Mouse (Mus musculus) embryo, embryonic 10 days (tissue): ENCODE measurements around the gene Slc38a3.
A peak's percentile ranks its signal among the peaks of the same experiment; 100 is the strongest.

ENCODE experiments used
- DNase-seq: peaks from one replicate; pipeline ENCODE4 v3.0.0-alpha.2; 2015; ENCODE audit warnings: low spot score

Slc38a3 gene

GRCm38 (mm10) chr9:107669480-107669945 is at the start of gene Slc38a3:
Gene Slc38a3, minus strand, starts transcription at chr9:107669530.
- DNase-seq, result no peak

- peak; percentile 52 for DNase-seq
Observed at GRCm38 (mm10) chr9:107716951-107717350, 47.6 kb upstream of the Slc38a3 start.

- no peak for DNase-seq
Observed at GRCm38 (mm10) chr9:107715632-107716031, 46.3 kb upstream of the Slc38a3 start.

- DNase-seq, result peak; percentile 82
Observed at GRCm38 (mm10) chr9:107714221-107714952, 45.1 kb upstream of the Slc38a3 start.

- DNase-seq, result peak; percentile 86
Observed at GRCm38 (mm10) chr9:107709697-107710483, 40.6 kb upstream of the Slc38a3 start, which contains the start of gene Sema3f. Gene Sema3f, minus strand, starts transcription at chr9:107710475.

- DNase-seq, result peak; percentile 53
Observed at GRCm38 (mm10) chr9:107709096-107709696, 39.9 kb upstream of the Slc38a3 start.

- DNase-seq, result no peak
Observed at GRCm38 (mm10) chr9:107708439-107709095, 39.2 kb upstream of the Slc38a3 start.

GRCm38 (mm10) chr9:107707701-107708438 is 38.5 kb upstream of the Slc38a3 start:
- peak; percentile 44 for DNase-seq

- peak; percentile 71 for DNase-seq
Observed at GRCm38 (mm10) chr9:107706781-107707211, 37.5 kb upstream of the Slc38a3 start.

- DNase-seq, result no peak
Observed at GRCm38 (mm10) chr9:107703337-107704122, 34.2 kb upstream of the Slc38a3 start.

GRCm38 (mm10) chr9:107702606-107703185 is 33.4 kb upstream of the Slc38a3 start:
- no peak for DNase-seq

- DNase-seq, result no peak
Observed at GRCm38 (mm10) chr9:107701594-107701993, 32.3 kb upstream of the Slc38a3 start.

GRCm38 (mm10) chr9:107700114-107700571 is 30.8 kb upstream of the Slc38a3 start:
- DNase-seq, result peak; percentile 56

GRCm38 (mm10) chr9:107699376-107699980 is 30.1 kb upstream of the Slc38a3 start:
- DNase-seq, result peak; percentile 85

GRCm38 (mm10) chr9:107698611-107699190 is 29.4 kb upstream of the Slc38a3 start:
- DNase-seq, result peak; percentile 71

GRCm38 (mm10) chr9:107697811-107698521 is 28.6 kb upstream of the Slc38a3 start:
- peak; percentile 63 for DNase-seq

- peak; percentile 86 for DNase-seq
Observed at GRCm38 (mm10) chr9:107696845-107697610, 27.7 kb upstream of the Slc38a3 start.

GRCm38 (mm10) chr9:107696106-107696479 is 26.8 kb upstream of the Slc38a3 start:
- no peak for DNase-seq
